Mouse (Mus musculus) heart, adult 11 months (tissue): ENCODE results near the gene Fbxo17.
"Not testable (repeated sequence)": the region's sequence is repeated elsewhere in the genome, so short reads cannot be mapped to it uniquely, and the experiment has no call there.

Experiments used
- DNase-seq: peaks from one replicate; pipeline ENCODE4 v3.0.0; 2022

Gene Fbxo17

GRCm38 (mm10) chr7:28716590-28717281 is at the start of gene Fbxo17:
Gene Fbxo17 (plus strand): TSS chr7:28716804.
- peak; percentile 96 for DNase-seq

GRCm38 (mm10) chr7:28671172-28671571 is 45.4 kb upstream of the Fbxo17 start:
- DNase-seq = no peak

GRCm38 (mm10) chr7:28672276-28672675 is 44.3 kb upstream of the Fbxo17 start:
- DNase-seq = no peak

- not testable (repeated sequence) for DNase-seq
Observed at GRCm38 (mm10) chr7:28672786-28673185, 43.8 kb upstream of the Fbxo17 start.

- no peak for DNase-seq
Observed at GRCm38 (mm10) chr7:28674994-28675393, 41.6 kb upstream of the Fbxo17 start.

- DNase-seq = peak; percentile 85
Observed at GRCm38 (mm10) chr7:28675746-28676145, 40.9 kb upstream of the Fbxo17 start.

GRCm38 (mm10) chr7:28676811-28677541 is 39.6 kb upstream of the Fbxo17 start:
- no peak for DNase-seq

GRCm38 (mm10) chr7:28677624-28678023 is 39.0 kb upstream of the Fbxo17 start:
- no peak for DNase-seq

- no peak for DNase-seq
Observed at GRCm38 (mm10) chr7:28691075-28691474, 25.5 kb upstream of the Fbxo17 start.

GRCm38 (mm10) chr7:28692545-28693320 is 23.9 kb upstream of the Fbxo17 start, which contains the start of gene Fbxo27:
Gene Fbxo27 (plus strand): TSS chr7:28692849.
- no peak for DNase-seq

- DNase-seq = peak; percentile 93
Observed at GRCm38 (mm10) chr7:28693321-28693966, 23.2 kb upstream of the Fbxo17 start.

GRCm38 (mm10) chr7:28694423-28694822 is 22.2 kb upstream of the Fbxo17 start:
- DNase-seq = no peak

GRCm38 (mm10) chr7:28694966-28695511 is 21.6 kb upstream of the Fbxo17 start:
- no peak for DNase-seq

- DNase-seq = no peak
Observed at GRCm38 (mm10) chr7:28697277-28697676, 19.3 kb upstream of the Fbxo17 start.

GRCm38 (mm10) chr7:28700269-28700668 is 16.3 kb upstream of the Fbxo17 start:
- no peak for DNase-seq

GRCm38 (mm10) chr7:28701306-28701705 is 15.3 kb upstream of the Fbxo17 start:
- not testable (repeated sequence) for DNase-seq

- no peak for DNase-seq
Observed at GRCm38 (mm10) chr7:28702601-28703143, 13.9 kb upstream of the Fbxo17 start.

GRCm38 (mm10) chr7:28709454-28709853 is 7.2 kb upstream of the Fbxo17 start:
- DNase-seq = no peak

- DNase-seq = no peak
Observed at GRCm38 (mm10) chr7:28710962-28711361, 5.6 kb upstream of the Fbxo17 start.

- no peak for DNase-seq
Observed at GRCm38 (mm10) chr7:28714667-28715066, 1.9 kb upstream of the Fbxo17 start.

- no peak for DNase-seq
Observed at GRCm38 (mm10) chr7:28715598-28715997, 1.0 kb upstream of the Fbxo17 start.

GRCm38 (mm10) chr7:28717726-28718125 is 1.1 kb downstream of the Fbxo17 start:
- DNase-seq = no peak
